Mouse (Mus musculus): Measurements from ENCODE around the gene Igtp.
"Not testable (repeated sequence)": the region's sequence is repeated elsewhere in the genome, so short reads cannot be mapped to it uniquely, and the experiment has no call there.

Igtp gene

GRCm38 (mm10) chr11:58199229-58200037 lies at the start of gene Igtp, which contains the start of gene Irgm2:
Gene Igtp (plus strand): TSS chr11:58199556.
Gene Irgm2 (plus strand): TSS chr11:58199618.
- CTCF ChIA-PET, result not testable (repeated sequence)

- CTCF ChIA-PET, result no interaction called here
These were observed 43.9 kb upstream of the Igtp start for GRCm38 (mm10) chr11:58155458-58155857.

DNA sequence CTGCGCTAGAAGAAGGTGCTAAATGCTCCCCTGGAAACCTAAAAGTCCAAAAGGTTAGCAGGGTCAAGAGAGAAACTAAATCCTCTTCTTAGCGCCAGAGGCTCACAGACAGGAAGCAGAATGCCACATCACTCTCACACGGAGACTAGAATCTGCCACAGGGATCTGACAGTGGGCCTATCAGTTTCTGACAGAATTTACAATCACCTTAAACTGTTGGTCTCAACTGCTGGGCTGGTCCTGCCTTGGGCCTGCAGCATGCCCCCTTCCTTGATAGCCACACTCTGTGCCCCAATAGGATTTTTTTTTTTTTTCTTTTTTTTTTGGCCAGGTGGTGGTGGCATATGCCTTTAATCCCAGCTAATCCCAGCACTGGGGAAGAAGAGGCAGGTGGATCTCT lies 42.5 kb upstream of the Igtp start:
- CTCF ChIA-PET, result no interaction called here

DNA sequence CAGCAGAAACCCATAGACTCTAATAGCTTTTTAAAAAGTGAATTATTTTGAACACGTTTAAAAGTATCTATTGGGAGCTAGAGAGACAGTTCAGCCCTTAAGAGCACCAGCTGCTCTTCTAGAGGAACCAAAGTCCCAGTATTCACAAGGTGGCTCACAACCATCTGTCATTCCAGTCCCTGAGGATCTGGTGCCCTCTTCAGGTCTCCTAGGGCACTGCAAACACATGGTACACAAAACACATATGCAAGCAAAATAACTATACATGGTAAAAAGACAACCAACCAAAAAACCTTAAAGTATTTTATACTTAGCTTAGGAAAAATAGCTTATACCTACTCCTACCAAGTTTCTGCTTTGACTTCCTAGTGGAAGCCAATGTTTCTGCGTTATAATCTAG lies 34.3 kb upstream of the Igtp start:
- CTCF ChIA-PET, result no interaction called here

GRCm38 (mm10) chr11:58167822-58168166 lies 31.6 kb upstream of the Igtp start:
- CTCF ChIA-PET, result interaction anchor here (0.7 kb wide), 1 partner anchor 57 kb away, joined by 4 read pairs; no protein-coding TSS in a partner anchor

GRCm38 (mm10) chr11:58168167-58168915 lies 31.0 kb upstream of the Igtp start, which contains the start of gene Gemin5:
Gene Gemin5 (minus strand): TSS chr11:58168539.
- CTCF ChIA-PET, result interaction anchor here (0.7 kb wide), 1 partner anchor 58 kb away, joined by 4 read pairs; no protein-coding TSS in a partner anchor

- CTCF ChIA-PET, result no interaction called here
These were observed 29.7 kb upstream of the Igtp start for GRCm38 (mm10) chr11:58169666-58170065.

DNA sequence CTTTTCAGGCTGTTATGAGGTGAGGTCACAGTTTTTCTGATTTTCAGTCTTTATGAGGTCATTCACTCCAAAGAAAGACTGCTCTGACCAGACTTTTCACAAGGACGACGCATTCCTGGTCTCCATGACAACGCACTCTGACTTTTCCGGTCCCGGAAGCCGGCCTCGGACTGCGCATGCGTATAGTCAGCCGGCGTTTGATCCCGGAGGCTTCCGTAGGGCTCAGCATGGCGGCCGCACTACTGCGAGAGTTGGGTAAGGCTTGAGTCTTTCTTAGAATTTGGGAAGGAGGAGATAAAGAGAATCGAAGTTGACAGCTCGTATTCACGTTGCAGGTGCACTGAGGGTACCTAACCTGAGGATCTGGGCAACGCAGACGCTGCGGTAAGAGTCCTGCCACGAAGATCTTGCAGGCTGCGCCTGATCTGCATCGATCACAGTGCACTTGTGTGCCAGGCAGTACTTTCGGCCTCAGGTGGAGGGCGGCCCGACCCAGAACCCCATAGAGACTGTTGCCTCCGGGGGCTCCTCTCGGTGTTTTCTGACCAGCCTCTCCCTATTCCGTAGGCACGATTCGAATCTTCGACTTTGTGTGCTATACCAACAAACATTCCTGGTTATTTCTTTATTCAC lies 27.8 kb upstream of the Igtp start, which contains the start of gene Mrpl22:
Mrpl22 (plus strand) TSS at position 203 of the 633 bp plus-strand sequence.
- CTCF ChIA-PET, result interaction anchor here (0.6 kb wide), 1 partner anchor 73 kb away, joined by 3 read pairs; no protein-coding TSS in a partner anchor

DNA sequence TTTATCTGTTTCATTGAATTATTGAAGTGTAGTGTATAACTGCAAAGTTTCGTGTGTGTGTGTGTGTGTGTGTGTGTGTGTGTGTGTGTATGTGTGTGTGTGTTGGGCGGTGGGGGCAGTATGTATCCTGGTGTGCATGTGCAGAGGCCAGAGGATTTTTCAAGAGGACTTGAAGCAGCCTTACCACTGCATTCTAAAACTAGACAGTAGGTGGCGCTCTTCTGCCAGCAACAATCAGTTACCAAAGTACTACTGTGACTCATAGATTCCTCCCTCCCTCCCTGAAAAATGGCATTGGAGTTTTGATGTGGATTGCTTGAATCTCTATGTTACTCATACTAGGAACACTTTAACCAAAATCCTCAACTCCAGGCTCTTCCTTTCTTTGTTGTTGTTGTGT lies 19.8 kb upstream of the Igtp start:
- CTCF ChIA-PET, result interaction anchor here (1.8 kb wide), 1 partner anchor 46 kb away, joined by 21 read pairs; no protein-coding TSS in a partner anchor

DNA sequence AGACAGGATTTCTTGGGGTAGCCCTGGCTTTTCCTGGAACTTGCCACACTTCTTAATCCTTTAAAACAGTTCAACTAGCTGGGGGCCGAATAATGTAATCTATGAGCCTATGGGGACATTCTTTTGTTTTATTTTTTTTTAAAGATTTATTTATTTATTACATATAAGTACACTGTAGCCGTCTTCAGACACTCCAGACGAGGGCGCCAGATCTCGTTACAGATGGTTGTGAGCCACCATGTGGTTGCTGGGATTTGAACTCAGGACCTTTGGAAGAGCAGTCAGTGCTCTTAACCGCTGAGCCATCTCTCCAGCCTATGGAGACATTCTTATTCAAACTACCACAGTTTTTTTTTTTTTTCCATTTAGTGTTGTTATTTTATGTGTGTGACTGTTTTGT lies 19.4 kb upstream of the Igtp start:
- CTCF ChIA-PET, result interaction anchor here (1.1 kb wide), 1 partner anchor 45 kb away, joined by 3 read pairs; no protein-coding TSS in a partner anchor

- CTCF ChIA-PET, result interaction anchor here (0.6 to 1.1 kb wide), 2 partner anchors 44 to 58 kb away, joined by 3 read pairs; no protein-coding TSS in a partner anchor
These were observed 18.6 kb upstream of the Igtp start for GRCm38 (mm10) chr11:58180756-58181155.

DNA sequence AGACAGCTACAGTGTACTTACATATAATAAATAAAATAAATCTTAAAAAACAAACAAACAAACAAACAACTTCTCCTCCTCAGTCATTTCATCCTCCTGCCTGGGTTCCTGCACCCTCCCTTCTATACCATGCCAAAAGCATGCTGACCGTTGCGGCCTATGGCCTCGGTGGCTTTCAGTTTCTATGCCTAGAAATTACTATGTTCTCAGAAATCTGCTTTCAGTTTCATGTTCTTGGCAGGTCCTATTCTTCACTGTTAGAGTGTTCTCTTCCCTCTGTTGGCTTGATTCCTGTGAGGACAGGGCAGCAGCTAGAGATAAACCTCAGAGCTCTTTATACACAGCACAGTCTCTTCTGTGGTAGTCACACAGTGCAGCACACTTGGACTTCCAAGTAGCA lies 15.8 kb upstream of the Igtp start:
- CTCF ChIA-PET, result interaction anchor here (0.6 kb wide), 4 partner anchors 22 to 185 kb away, joined by 3 to 20 read pairs (median 3); no protein-coding TSS in a partner anchor

- CTCF ChIA-PET, result no interaction called here
These were observed 9.7 kb upstream of the Igtp start for GRCm38 (mm10) chr11:58189675-58190074.

- CTCF ChIA-PET, result no interaction called here
These were observed 6.0 kb upstream of the Igtp start for GRCm38 (mm10) chr11:58193326-58193725.

DNA sequence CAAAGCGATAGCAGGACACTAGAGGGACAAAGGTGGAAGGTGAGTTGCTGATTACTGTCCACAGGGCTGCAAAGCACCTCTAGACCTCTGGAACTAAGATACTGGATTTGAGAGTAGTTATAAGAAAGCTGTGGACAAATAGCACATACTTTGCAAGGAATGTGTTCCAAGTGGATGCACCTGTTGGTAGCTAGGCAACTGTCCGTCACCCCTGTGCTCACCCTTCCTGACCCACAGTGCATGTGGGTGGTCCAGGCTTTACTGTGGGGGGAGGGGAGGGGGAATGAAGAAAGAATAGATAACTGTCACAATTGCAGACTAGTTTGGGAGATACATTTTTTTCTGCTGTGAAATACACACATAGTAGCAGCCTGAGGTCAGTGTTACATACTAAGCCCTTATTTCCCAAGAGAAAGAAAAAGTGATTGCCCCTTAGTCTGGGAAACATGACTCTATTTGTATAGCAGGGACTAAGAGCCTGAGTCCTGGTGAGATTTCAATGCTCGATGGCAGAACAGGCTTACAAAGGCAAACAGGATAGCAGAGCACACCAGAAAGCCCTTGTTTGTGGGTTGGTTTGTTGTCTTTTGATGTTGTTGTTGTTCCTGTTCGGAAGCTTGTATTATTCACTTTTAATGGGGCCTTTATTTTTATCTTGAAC lies 5.4 kb upstream of the Igtp start:
- CTCF ChIA-PET, result no interaction called here

- CTCF ChIA-PET, result no interaction called here
These were observed 693 bp upstream of the Igtp start for GRCm38 (mm10) chr11:58198663-58199062.

DNA sequence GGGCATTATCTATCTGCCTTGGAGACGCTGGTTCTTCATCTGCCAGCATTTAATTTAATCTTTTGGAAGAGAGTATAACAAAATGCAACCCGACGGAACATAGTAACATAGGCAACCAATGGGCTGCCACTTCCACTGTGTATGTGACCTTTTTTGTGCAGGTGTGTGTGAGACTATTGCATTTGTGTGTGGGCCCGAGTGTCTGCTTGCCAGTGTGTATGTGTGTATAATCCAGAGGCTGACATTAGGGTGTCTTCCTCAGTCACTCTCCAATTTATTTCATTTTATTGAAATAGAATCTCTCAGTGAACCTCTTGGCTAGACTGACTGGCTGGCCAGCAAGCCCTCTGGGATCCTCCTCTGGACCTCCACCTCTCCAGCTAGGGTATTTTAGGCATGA lies 870 bp downstream of the Igtp start:
- CTCF ChIA-PET, result no interaction called here

DNA sequence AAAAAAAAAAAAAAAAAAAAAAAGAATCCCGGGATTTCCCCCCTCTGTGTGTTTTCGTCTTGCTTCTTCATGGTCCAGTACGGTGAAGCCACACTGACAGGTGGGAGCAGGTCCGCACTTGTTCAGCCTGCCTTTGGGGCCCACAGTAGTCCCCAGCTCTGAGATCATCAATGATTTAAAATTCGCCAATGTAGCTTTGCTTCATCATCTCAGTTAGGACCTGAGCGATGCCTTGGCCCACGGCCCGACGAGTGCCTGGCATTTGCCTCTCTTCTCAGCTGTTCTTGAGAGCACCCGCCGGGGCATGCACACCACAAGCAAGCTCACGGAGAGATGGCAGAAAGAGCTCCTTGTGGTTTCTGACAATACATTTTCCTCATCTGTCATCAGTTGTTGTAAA lies 1.7 kb downstream of the Igtp start:
- CTCF ChIA-PET, result interaction anchor here (0.8 kb wide), 1 partner anchor 24 kb away, joined by 4 read pairs; no protein-coding TSS in a partner anchor

- CTCF ChIA-PET, result no interaction called here
These were observed 11.0 kb downstream of the Igtp start for GRCm38 (mm10) chr11:58210321-58210886.

GRCm38 (mm10) chr11:58211062-58211681 lies 11.8 kb downstream of the Igtp start:
- CTCF ChIA-PET, result interaction anchor here (0.5 to 0.7 kb wide), 2 partner anchors 121 to 211 kb away, joined by 3 to 5 read pairs; no protein-coding TSS in a partner anchor

Measured in spleen, embryonic (tissue).